Mouse (Mus musculus) midbrain, embryonic 16.5 days (tissue): ENCODE measurements at regions not wholly inside any gene's neighbourhood (a gene's known extent, or its start where the extent isn't known, plus 50 kb on each side); places are given as distances from the start of the nearest gene placed in this dataset.

ENCODE experiments used
- ATAC-seq: fragments of 200-750 bp; cut with Nextera tagmentation; 2 replicates; pipeline ENCODE4 v1.8.0; 2017; ENCODE audit warnings: moderate TSS enrichment
- H3K27ac ChIP-seq: fragments of 300-500 bp; sonication (generic); 2 replicates; pipeline ENCODE4 v1.5.1; 2014; ENCODE audit warnings: mild to moderate bottlenecking, low read length, mixed read lengths
- H3K27me3 ChIP-seq: fragments of 300-500 bp; sonication (generic); 2 replicates; pipeline ENCODE4 v1.6.1; 2014; ENCODE audit warnings: low read depth, low read length, mixed read lengths; ENCODE audit not compliant: control insufficient read depth, insufficient read depth
- H3K36me3 ChIP-seq: fragments of 300-500 bp; sonication (generic); 2 replicates; pipeline ENCODE4 v1.6.1; 2014; ENCODE audit warnings: mild to moderate bottlenecking, low read length, moderate library complexity, mixed read lengths; ENCODE audit not compliant: control insufficient read depth, insufficient read depth
- H3K4me1 ChIP-seq: fragments of 300-500 bp; sonication (generic); 2 replicates; pipeline ENCODE4 v1.6.1; 2014; ENCODE audit warnings: mild to moderate bottlenecking, low read length, mixed read lengths; ENCODE audit not compliant: control insufficient read depth, insufficient read depth
- H3K4me2 ChIP-seq: fragments of 300-500 bp; sonication (generic); 2 replicates; pipeline ENCODE4 v1.6.1; 2014; ENCODE audit warnings: mild to moderate bottlenecking, low read length, mixed read lengths
- H3K4me3 ChIP-seq: fragments of 300-500 bp; sonication (generic); 2 replicates; pipeline ENCODE4 v1.5.1; 2014; ENCODE audit warnings: low read depth, mild to moderate bottlenecking, low read length, moderate library complexity, mixed read lengths
- H3K9ac ChIP-seq: fragments of 300-500 bp; sonication (generic); 2 replicates; pipeline ENCODE4 v1.6.1; 2014; ENCODE audit warnings: low read depth, low read length, mixed read lengths
- H3K9me3 ChIP-seq: fragments of 300-500 bp; sonication (generic); replicated peaks from 2 replicates; pipeline ENCODE4 v1.6.1; 2014; ENCODE audit warnings: mild to moderate bottlenecking, low read length, mixed read lengths; ENCODE audit not compliant: control insufficient read depth, poor library complexity, severe bottlenecking
- WGBS: fragments of 180-500 bp; shearing (Covaris S2); extraction: QIAGEN DNeasy Blood & Tissue Kit; methylation state at CpG from one replicate; pipeline ENCODE4 v1.1.7; 2014; 5-methylcytosine and 5-hydroxymethylcytosine counted together

GRCm38 (mm10) chr15:51291183-51291582 is 2593.5 kb upstream of the Gm7489 start:
- no peak overlapping the region for H3K27ac ChIP-seq
- ATAC-seq = no peak
- peaks cover 5% of the 10 kb centered on the region; the same call in 1 of the 2 replicates for H3K4me1 ChIP-seq
- no peak overlapping the region for H3K4me2 ChIP-seq
- H3K27me3 ChIP-seq = no peaks in the 10 kb centered on the region
- H3K36me3 ChIP-seq = no peaks in the 10 kb centered on the region
- no peaks in the 10 kb centered on the region for H3K9me3 ChIP-seq
- no peak overlapping the region for H3K4me3 ChIP-seq
- H3K9ac ChIP-seq = no peak overlapping the region
- WGBS = 93% methylated on average over 6 of the region's 6 CpGs

GRCm38 (mm10) chr15:51296841-51297240 is 2587.9 kb upstream of the Gm7489 start:
- no peak for ATAC-seq
- Histone ChIP-seq H3K4me3 (no peak overlapping the region), H3K4me1 (no peaks in the 10 kb centered on the region)

GRCm38 (mm10) chr15:51318072-51318471 is 2566.6 kb upstream of the Gm7489 start:
- H3K9ac ChIP-seq = no peak overlapping the region
- no peaks in the 10 kb centered on the region for H3K36me3 ChIP-seq
- 91% methylated on average over 1 of the region's 1 CpGs for whole genome bisulfite sequencing
- no peaks in the 10 kb centered on the region for H3K27me3 ChIP-seq
- H3K4me2 ChIP-seq = no peak overlapping the region
- H3K27ac ChIP-seq = no peak overlapping the region
- no peaks in the 10 kb centered on the region for H3K4me1 ChIP-seq
- ATAC-seq = no peak
- H3K9me3 ChIP-seq = no peaks in the 10 kb centered on the region
- H3K4me3 ChIP-seq = no peak overlapping the region

More at GRCm38 (mm10) chr15:51296841-51297240, 2587.9 kb upstream of the Gm7489 start:
- H3K4me2 ChIP-seq = no peak overlapping the region
- H3K27me3 ChIP-seq = no peaks in the 10 kb centered on the region
- no peaks in the 10 kb centered on the region for H3K9me3 ChIP-seq
- H3K27ac ChIP-seq = no peak overlapping the region
- no peaks in the 10 kb centered on the region for H3K36me3 ChIP-seq
- no peak overlapping the region for H3K9ac ChIP-seq

DNA sequence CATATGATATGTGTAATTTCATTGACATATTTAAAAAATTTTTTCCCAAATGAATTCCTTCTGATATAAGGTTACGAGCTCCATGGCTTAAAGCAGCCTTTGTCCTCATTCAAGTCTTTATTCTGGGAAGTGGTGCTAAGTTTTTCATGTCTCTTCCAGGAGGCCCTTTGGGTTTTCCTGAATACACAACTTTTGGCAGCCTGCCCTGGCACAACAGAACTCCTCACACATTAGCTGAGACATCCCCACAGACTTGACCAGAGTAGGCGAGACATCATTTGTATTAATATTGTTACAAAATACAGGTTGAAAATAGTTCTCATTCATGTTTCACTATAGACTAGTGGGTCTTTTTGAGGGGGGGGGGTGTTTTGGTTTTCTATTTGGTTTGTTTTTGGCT is 2565.9 kb upstream of the Gm7489 start:
- no peak overlapping the region for H3K27ac ChIP-seq
- H3K4me2 ChIP-seq = no peak overlapping the region
- no peak overlapping the region for H3K4me3 ChIP-seq
- H3K36me3 ChIP-seq = no peaks in the 10 kb centered on the region
- no peaks in the 10 kb centered on the region for H3K9me3 ChIP-seq
- H3K9ac ChIP-seq = no peak overlapping the region
- H3K4me1 ChIP-seq = no peaks in the 10 kb centered on the region
- H3K27me3 ChIP-seq = no peaks in the 10 kb centered on the region
- no peak for ATAC-seq
- WGBS = 73% methylated on average over 2 of the region's 2 CpGs

DNA sequence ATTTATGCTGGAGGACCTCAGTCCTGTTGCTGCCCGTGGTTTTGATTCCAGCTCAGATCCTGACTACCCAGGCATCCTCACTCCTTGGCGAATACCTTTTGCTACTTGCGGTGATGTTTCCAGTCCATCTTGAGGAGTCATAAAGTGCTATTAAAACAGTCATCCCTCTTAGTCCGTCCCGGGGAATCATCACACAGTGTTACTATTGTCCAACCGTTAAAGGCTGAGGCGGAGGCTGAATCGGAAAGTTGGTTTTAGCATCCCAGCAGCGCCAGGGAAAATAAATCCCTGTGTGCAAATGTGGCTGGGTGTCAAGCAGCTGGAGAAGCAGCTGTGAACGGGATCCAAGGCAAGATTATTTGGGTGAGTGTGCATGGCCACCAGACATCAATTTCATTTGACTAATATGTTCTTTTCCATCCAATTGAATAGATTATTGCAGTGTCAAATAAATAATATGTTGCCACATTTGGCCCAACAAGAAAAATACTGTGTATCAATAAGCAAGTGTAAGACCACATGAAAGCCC is 2564.3 kb upstream of the Gm7489 start:
- no peaks in the 10 kb centered on the region for H3K4me1 ChIP-seq
- ATAC-seq = no peak
- no peak overlapping the region for H3K4me3 ChIP-seq
- no peaks in the 10 kb centered on the region for H3K9me3 ChIP-seq
- no peak overlapping the region for H3K27ac ChIP-seq
- WGBS = 76% methylated on average over 10 of the region's 10 CpGs
- H3K4me2 ChIP-seq = no peak overlapping the region
- no peak overlapping the region for H3K9ac ChIP-seq
- H3K36me3 ChIP-seq = no peaks in the 10 kb centered on the region
- no peaks in the 10 kb centered on the region for H3K27me3 ChIP-seq

- no peak overlapping the region for H3K4me3 ChIP-seq
- WGBS = 91% methylated on average over 5 of the region's 5 CpGs
- no peak overlapping the region for H3K27ac ChIP-seq
- no peaks in the 10 kb centered on the region for H3K36me3 ChIP-seq
- H3K9ac ChIP-seq = no peak overlapping the region
- H3K27me3 ChIP-seq = no peaks in the 10 kb centered on the region
- no peak overlapping the region for H3K4me2 ChIP-seq
- no peaks in the 10 kb centered on the region for H3K4me1 ChIP-seq
- no peak for ATAC-seq
- no peaks in the 10 kb centered on the region for H3K9me3 ChIP-seq
Measured at GRCm38 (mm10) chr15:51323284-51323683, 2561.4 kb upstream of the Gm7489 start.

DNA sequence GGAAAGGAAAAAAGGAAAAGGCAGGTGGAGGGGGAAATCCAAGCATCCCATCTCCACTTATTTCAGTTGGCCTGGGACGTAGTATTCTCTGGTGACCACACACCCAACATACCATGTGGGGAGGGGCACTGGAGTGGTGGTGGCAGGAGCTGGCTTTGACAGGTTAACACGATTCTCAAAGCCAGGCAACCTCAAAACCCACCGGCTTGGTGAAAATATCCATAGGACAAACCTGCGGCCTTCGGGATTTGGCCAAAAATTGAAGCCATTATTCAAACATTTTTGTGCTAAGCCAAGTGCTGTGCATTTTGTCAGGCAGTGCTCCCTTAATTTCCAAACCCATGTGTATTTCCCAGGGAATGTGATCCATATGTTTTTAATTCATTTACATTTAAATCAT is 2560.5 kb upstream of the Gm7489 start:
- WGBS = 92% methylated on average over 5 of the region's 5 CpGs

DNA sequence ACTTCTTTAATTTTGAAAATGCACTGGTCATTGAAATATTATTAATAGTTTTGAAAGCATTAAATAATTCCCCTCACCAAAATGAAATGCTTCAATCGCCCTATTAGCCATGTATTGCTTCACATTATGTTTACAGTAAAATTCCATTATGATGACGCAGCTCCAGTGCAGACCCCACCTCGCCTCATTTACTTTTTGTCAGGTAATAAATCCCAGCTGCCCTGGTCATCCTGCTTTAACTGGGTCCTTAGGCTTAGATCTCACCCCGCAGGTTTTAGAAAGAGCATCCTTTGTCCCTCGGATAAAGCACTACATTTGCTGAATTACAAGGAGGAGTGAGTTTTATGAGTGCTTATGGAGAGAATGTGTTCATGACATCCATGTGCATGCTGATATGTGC is 2557.0 kb upstream of the Gm7489 start:
- Histone ChIP-seq H3K9me3 (no peaks in the 10 kb centered on the region), H3K4me3 (no peak overlapping the region), H3K4me1 (no peaks in the 10 kb centered on the region), H3K27ac (no peak overlapping the region), H3K36me3 (no peaks in the 10 kb centered on the region), H3K9ac (no peak overlapping the region), H3K27me3 (no peaks in the 10 kb centered on the region), H3K4me2 (no peak overlapping the region)
- no peak for ATAC-seq
- WGBS = 82% methylated on average over 5 of the region's 5 CpGs

More for the DNA sequence above, 2560.5 kb upstream of the Gm7489 start:
- H3K27me3 ChIP-seq = no peaks in the 10 kb centered on the region
- no peak overlapping the region for H3K4me3 ChIP-seq
- H3K9me3 ChIP-seq = no peaks in the 10 kb centered on the region
- no peak overlapping the region for H3K9ac ChIP-seq
- no peak for ATAC-seq
- H3K4me1 ChIP-seq = no peaks in the 10 kb centered on the region
- H3K36me3 ChIP-seq = no peaks in the 10 kb centered on the region
- no peak overlapping the region for H3K27ac ChIP-seq
- no peak overlapping the region for H3K4me2 ChIP-seq

DNA sequence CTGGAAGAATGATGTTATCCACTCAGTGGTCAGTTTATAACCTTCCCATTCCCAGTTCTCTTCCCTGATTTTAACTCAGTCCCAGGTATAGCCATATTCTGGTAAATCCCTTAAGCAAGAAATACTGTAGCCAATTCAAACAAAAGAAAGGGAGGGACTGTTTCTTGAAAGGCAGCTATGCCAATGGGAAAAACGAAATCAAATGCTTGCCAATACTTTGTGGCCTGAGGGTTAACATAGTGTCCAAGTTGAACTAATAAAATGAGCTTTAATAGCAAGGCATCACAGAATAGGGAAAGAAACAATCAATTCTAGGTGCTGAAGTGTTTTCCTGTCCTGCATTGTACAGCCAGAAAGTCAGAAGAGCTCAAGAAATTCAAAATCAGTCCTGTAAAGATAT is 2548.3 kb upstream of the Gm7489 start:
- Histone ChIP-seq H3K4me1 (0 out of 2 replicates have a peak, but pooled peaks cover 2% of the 10 kb centered on the region), H3K27me3 (no peaks in the 10 kb centered on the region), H3K9me3 (no peaks in the 10 kb centered on the region), H3K36me3 (no peaks in the 10 kb centered on the region), H3K4me2 (no peak overlapping the region), H3K4me3 (no peak overlapping the region), H3K27ac (no peak overlapping the region), H3K9ac (no peak overlapping the region)
- WGBS = 70% methylated on average over 1 of the region's 1 CpGs
- ATAC-seq = no peak
